Comparison of ENCODE assay signal across 25 mouse cellular contexts in genomic region chr10:84199035-84199434, GRCm38 (mm10).
"Had no signal": no experiment of that assay in that cellular context is flagged by ENCODE, and none has a peak within 500 bp of the region (broad histone marks: within the 10 kb centered on the region; RNA-seq: fewer than 3 reads in every experiment).

No protein-coding gene starts in this region.

- ATAC-seq: hindbrain, postnatal 0 days; intestine, embryonic 16.5 days; liver, embryonic 12.5 days had no signal

- H3K4me3 ChIP-seq: gastrocnemius, adult 2 months; heart, adult 2 months; heart, embryonic 13.5 days; heart, embryonic 15.5 days; hindbrain, embryonic 13.5 days; hindbrain, embryonic 15.5 days; kidney, embryonic 15.5 days; layer of hippocampus, adult 2 months; left cerebral cortex, adult 2 months; limb, embryonic 13.5 days; limb, embryonic 15.5 days; liver, embryonic 12.5 days had no signal

- H3K27ac ChIP-seq: gastrocnemius, adult 2 months; heart, adult 2 months; heart, embryonic 13.5 days; heart, embryonic 15.5 days; hindbrain, embryonic 13.5 days; hindbrain, embryonic 15.5 days; hindbrain, postnatal 0 days; kidney, embryonic 15.5 days; kidney, postnatal 0 days; layer of hippocampus, adult 2 months; left cerebral cortex, adult 2 months; limb, embryonic 13.5 days; limb, embryonic 15.5 days; liver, embryonic 12.5 days had no signal

- DNase-seq: gastrocnemius, adult 2 months; gastrocnemius, postnatal 10 days; gastrocnemius, postnatal 25 days; heart, adult 11 months; heart, adult 2 months; heart, postnatal 14 days; heart, postnatal 36 days; kidney, adult 11 months; kidney, adult 2 months; kidney, adult 9 months; kidney, postnatal 25 days; kidney, postnatal 4 days had no signal

- H3K9me3 ChIP-seq: heart, embryonic 13.5 days; heart, embryonic 15.5 days; hindbrain, embryonic 13.5 days; hindbrain, embryonic 15.5 days; kidney, embryonic 15.5 days; limb, embryonic 13.5 days; limb, embryonic 15.5 days; liver, embryonic 12.5 days had no signal

- H3K4me1 ChIP-seq: hindbrain, embryonic 13.5 days; hindbrain, embryonic 15.5 days; kidney, embryonic 15.5 days; liver, embryonic 12.5 days had no signal

- H3K36me3 ChIP-seq: heart, embryonic 13.5 days; heart, embryonic 15.5 days; hindbrain, embryonic 13.5 days; hindbrain, embryonic 15.5 days; kidney, embryonic 15.5 days; limb, embryonic 13.5 days; limb, embryonic 15.5 days; liver, embryonic 12.5 days had no signal

- H3K27me3 ChIP-seq: heart, embryonic 13.5 days; heart, embryonic 15.5 days; hindbrain, embryonic 13.5 days; hindbrain, embryonic 15.5 days; kidney, embryonic 15.5 days; limb, embryonic 13.5 days; limb, embryonic 15.5 days; liver, embryonic 12.5 days had no signal
